Mouse (Mus musculus) MEL (cell line): ENCODE measurements around the gene Ctsh. TPM values are rescaled to one million over a fixed set of nuclear protein-coding genes. Genes with fewer than 3 reads are reported as not detected.

ENCODE experiments used
- DNase-seq: peaks from one replicate; pipeline ENCODE4 v3.0.0; 2011; ENCODE audit warnings: low read depth, low spot score
- H3K27ac ChIP-seq: 2 replicates; pipeline ENCODE4 v1.5.1; 2012; ENCODE audit warnings: low read depth, mild to moderate bottlenecking, control low read depth, low read length, moderate library complexity; ENCODE audit not compliant: control insufficient read depth
- H3K27me3 ChIP-seq, 2 experiments: fragments of 150-350 bp in 1 of 2; sonication (generic) in 1 of 2; 2 replicates each; pipeline ENCODE4 v1.6.1; 2012; ENCODE audit warnings: low read length in 2 of 2, mild to moderate bottlenecking in 2 of 2, improper control_type of control experiment in 1 of 2, moderate library complexity in 1 of 2; ENCODE audit not compliant: insufficient read depth in 2 of 2, control insufficient read depth in 1 of 2
- H3K36me3 ChIP-seq, 2 experiments: 2 replicates each; pipeline ENCODE4 v1.6.1; 2012 to 2014; ENCODE audit warnings: low read length in 2 of 2, improper control_type of control experiment in 1 of 2, inconsistent platforms in 1 of 2, mild to moderate bottlenecking in 1 of 2; ENCODE audit not compliant: insufficient read depth in 2 of 2, control insufficient read depth in 1 of 2
- H3K4me1 ChIP-seq, 2 experiments: fragments of 150-350 bp in 1 of 2; sonication (generic) in 1 of 2; 2 replicates each; pipeline ENCODE4 v1.6.1; 2012; ENCODE audit warnings: low read length in 2 of 2, improper control_type of control experiment in 1 of 2, mild to moderate bottlenecking in 1 of 2; ENCODE audit not compliant: insufficient read depth in 2 of 2, control insufficient read depth in 1 of 2
- H3K4me3 ChIP-seq, 2 experiments: fragments of 150-350 bp in 1 of 2; sonication (generic) in 1 of 2; 2 replicates each; pipeline ENCODE4 v1.5.1; 2012; ENCODE audit warnings: low read depth in 2 of 2, low read length in 2 of 2, mild to moderate bottlenecking in 2 of 2, moderate library complexity in 2 of 2, control low read depth in 1 of 2, improper control_type of control experiment in 1 of 2; ENCODE audit not compliant: control insufficient read depth in 1 of 2, insufficient read depth in 1 of 2
- H3K79me2 ChIP-seq: 2 replicates; pipeline ENCODE4 v1.6.1; 2012; ENCODE audit warnings: mild to moderate bottlenecking, low read length, moderate library complexity; ENCODE audit not compliant: control insufficient read depth, poor library complexity, insufficient read depth
- H3K9ac ChIP-seq: 2 replicates; pipeline ENCODE4 v1.6.1; 2012; ENCODE audit warnings: low read depth, mild to moderate bottlenecking, control low read depth, low read length, moderate library complexity; ENCODE audit not compliant: control insufficient read depth, poor library complexity, severe bottlenecking
- H3K9me3 ChIP-seq: fragments of 150-350 bp; sonication (generic); replicated peaks from 2 replicates; pipeline ENCODE4 v1.6.1; 2012; ENCODE audit warnings: mild to moderate bottlenecking, low read length, improper control_type of control experiment, moderate library complexity; ENCODE audit not compliant: insufficient read depth
- BHLHE40 ChIP-seq: IDR thresholded peaks from 2 replicates; pipeline ENCODE4 v1.6.1; 2012; ENCODE audit warnings: low read depth, mild to moderate bottlenecking, inconsistent platforms, low read length, improper control_type of control experiment, borderline replicate concordance
- CHD1 ChIP-seq: IDR thresholded peaks from 2 replicates; pipeline ENCODE4 v1.6.1; 2012; ENCODE audit warnings: low read depth, mild to moderate bottlenecking, inconsistent platforms, low read length, improper control_type of control experiment
- ETS1 ChIP-seq: IDR thresholded peaks from 2 replicates; pipeline ENCODE4 v1.6.1; 2012; ENCODE audit warnings: low read depth, mild to moderate bottlenecking, inconsistent platforms, low read length, improper control_type of control experiment, moderate library complexity
- GATA1 ChIP-seq: IDR thresholded peaks from 2 replicates; pipeline ENCODE4 v1.6.1; 2011; ENCODE audit warnings: low read depth, low read length, improper control_type of control experiment
- JUND ChIP-seq: IDR thresholded peaks from 2 replicates; pipeline ENCODE4 v1.6.1; 2011; ENCODE audit warnings: low read depth, mild to moderate bottlenecking, improper control_type of control experiment, low read length
- MEF2A ChIP-seq: IDR thresholded peaks from 2 replicates; pipeline ENCODE4 v1.6.1; 2014; ENCODE audit warnings: low read depth, mild to moderate bottlenecking, inconsistent platforms, low read length, improper control_type of control experiment; ENCODE audit not compliant: poor library complexity, insufficient replicate concordance, severe bottlenecking; ENCODE audit errors: extremely low read depth
- MYC ChIP-seq: IDR thresholded peaks from 2 replicates; pipeline ENCODE4 v1.6.1; 2011; ENCODE audit warnings: low read depth, mild to moderate bottlenecking, low read length, improper control_type of control experiment, moderate library complexity
- POLR2AphosphoS2 ChIP-seq: IDR thresholded peaks from 2 replicates; pipeline ENCODE4 v1.6.1; 2011; ENCODE audit warnings: low read length, improper control_type of control experiment
- RAD21 ChIP-seq: IDR thresholded peaks from 2 replicates; pipeline ENCODE4 v1.6.1; 2011; ENCODE audit warnings: mild to moderate bottlenecking, low read depth, low read length, improper control_type of control experiment
- SIN3A ChIP-seq: IDR thresholded peaks from 2 replicates; pipeline ENCODE4 v1.6.1; 2012; ENCODE audit warnings: low read length, improper control_type of control experiment, inconsistent platforms
- SMC3 ChIP-seq: IDR thresholded peaks from 2 replicates; pipeline ENCODE4 v1.6.1; 2011; ENCODE audit warnings: low read depth, low read length, improper control_type of control experiment
- TAL1 ChIP-seq: IDR thresholded peaks from 2 replicates; pipeline ENCODE4 v1.6.1; 2012; ENCODE audit warnings: mild to moderate bottlenecking, inconsistent platforms, low read length, moderate library complexity, mixed read lengths
- TBP ChIP-seq: IDR thresholded peaks from 2 replicates; pipeline ENCODE4 v1.8.0; 2011; ENCODE audit warnings: low read depth, low read length, improper control_type of control experiment
- TCF12 ChIP-seq: IDR thresholded peaks from 2 replicates; pipeline ENCODE4 v1.6.1; 2014; ENCODE audit warnings: low read depth, mild to moderate bottlenecking, inconsistent platforms, low read length, improper control_type of control experiment, moderate library complexity
- UBTF ChIP-seq: IDR thresholded peaks from 2 replicates; pipeline ENCODE4 v1.6.1; 2012; ENCODE audit warnings: low read depth, mild to moderate bottlenecking, inconsistent platforms, low read length, improper control_type of control experiment, moderate library complexity, borderline replicate concordance; ENCODE audit not compliant: insufficient read depth
- USF2 ChIP-seq, 2 experiments: IDR thresholded peaks; 2 replicates each; pipeline ENCODE4 v1.6.1; 2011 to 2012; ENCODE audit warnings: improper control_type of control experiment in 2 of 2, low read length in 2 of 2, borderline replicate concordance in 1 of 2, inconsistent platforms in 1 of 2, low read depth in 1 of 2, mild to moderate bottlenecking in 1 of 2; ENCODE audit not compliant: insufficient read depth in 1 of 2
- ZC3H11A ChIP-seq: IDR thresholded peaks from 2 replicates; pipeline ENCODE4 v1.6.1; 2012; ENCODE audit warnings: low read depth, mild to moderate bottlenecking, inconsistent platforms, low read length, improper control_type of control experiment
- ZKSCAN1 ChIP-seq: IDR thresholded peaks from 2 replicates; pipeline ENCODE4 v1.6.1; 2012; ENCODE audit warnings: low read depth, mild to moderate bottlenecking, inconsistent platforms, low read length, improper control_type of control experiment, moderate library complexity
- ZMIZ1 ChIP-seq: IDR thresholded peaks from 2 replicates; pipeline ENCODE4 v1.6.1; 2012; ENCODE audit warnings: low read depth, mild to moderate bottlenecking, inconsistent platforms, low read length, improper control_type of control experiment, moderate library complexity
- ZNF384 ChIP-seq: IDR thresholded peaks from 2 replicates; pipeline ENCODE4 v1.6.1; 2012; ENCODE audit warnings: low read depth, mild to moderate bottlenecking, inconsistent platforms, low read length, improper control_type of control experiment
- polyA plus RNA-seq, 2 experiments: library from polyadenylated mRNA; stranded (reverse) in 1 of 2; unstranded in 1 of 2; fragments of >175 nt in 1 of 2; fragments of >200 nt in 1 of 2; gene quantifications; 2 replicates each; pipeline versions ENCODE4 v1.2.1 to v1.2.4; 2012; ENCODE audit warnings: low replicate concordance in 2 of 2, low read depth in 1 of 2; ENCODE audit not compliant: insufficient read length in 2 of 2, insufficient read depth in 1 of 2, missing spikeins in 1 of 2
- total RNA-seq: library from RNA; depleted of rRNA; stranded (reverse); fragments of 300-350 nt; gene quantifications from 2 replicates; pipeline ENCODE4 v1.2.3, GENCODE M21; 2012; rRNA removed

Ctsh gene
- total RNA-seq (not detected in 2 replicates), polyA plus RNA-seq (not detected)

- TF ChIP-seq ETS1 (no peak), ZMIZ1 (no peak), TCF12 (no peak)
- TF ChIP-seq, all 39 proteins: peak for 0
- H3K9me3 ChIP-seq, result no peaks in the 10 kb centered on the region
- H3K4me1 ChIP-seq, result no peaks in the 10 kb centered on the region
- H3K36me3 ChIP-seq, result no peaks in the 10 kb centered on the region
- H3K4me3 ChIP-seq, result no peak within 1 kb of the TSS
- H3K9ac ChIP-seq, result no peak within 1 kb of the TSS
- DNase-seq, result no peak
- H3K27me3 ChIP-seq, result no peaks in the 10 kb centered on the region
- no peak within 1 kb of the TSS for H3K27ac ChIP-seq
- H3K79me2 ChIP-seq, result no peaks in the 10 kb centered on the region
Measured at GRCm38 (mm10) chr9:90053852-90054251, at the start of gene Ctsh. Gene Ctsh (plus strand): TSS chr9:90054152.

- no peaks in the 10 kb centered on the region for H3K9me3 ChIP-seq
Measured at GRCm38 (mm10) chr9:90006432-90006831, 47.5 kb upstream of the Ctsh start.

GRCm38 (mm10) chr9:90007094-90007493 is 46.9 kb upstream of the Ctsh start:
- H3K79me2 ChIP-seq, result no peaks in the 10 kb centered on the region
- no peak overlapping the region for H3K27ac ChIP-seq
- TF ChIP-seq BHLHE40 (no peak), SMC3 (no peak), TBP (no peak), ZKSCAN1 (no peak), MYC (no peak), ZC3H11A (no peak), RAD21 (no peak), UBTF (no peak), USF2 (IDR thresholded peaks at IDR 0.05; ENCODE audit: borderline replicate concordance in 1 of 2, insufficient read depth in 1 of 2, low read depth in 1 of 2, low read length in 2 of 2) (no peak), ZNF384 (no peak), MEF2A (no peak), JUND (no peak), CHD1 (no peak), POLR2AphosphoS2 (no peak), GATA1 (no peak), SIN3A (no peak)
- DNase-seq, result no peak
- no peak overlapping the region for H3K4me3 ChIP-seq
- H3K9me3 ChIP-seq, result no peaks in the 10 kb centered on the region
- H3K36me3 ChIP-seq, result no peaks in the 10 kb centered on the region
- H3K4me1 ChIP-seq, result no peaks in the 10 kb centered on the region
- H3K9ac ChIP-seq, result no peak overlapping the region
- no peaks in the 10 kb centered on the region for H3K27me3 ChIP-seq

More at GRCm38 (mm10) chr9:90006432-90006831, 47.5 kb upstream of the Ctsh start:
- H3K27ac ChIP-seq, result no peak overlapping the region
- H3K4me3 ChIP-seq, result no peak overlapping the region
- H3K79me2 ChIP-seq, result no peaks in the 10 kb centered on the region
- no peaks in the 10 kb centered on the region for H3K36me3 ChIP-seq
- no peak overlapping the region for H3K9ac ChIP-seq
- TF ChIP-seq USF2 (IDR thresholded peaks at IDR 0.05; ENCODE audit: borderline replicate concordance in 1 of 2, insufficient read depth in 1 of 2, low read depth in 1 of 2, low read length in 2 of 2) (no peak), TAL1 (no peak), SIN3A (no peak), POLR2AphosphoS2 (no peak)
- TF ChIP-seq, all 39 proteins: peak for 0
- Histone ChIP-seq H3K4me1 (no peaks in the 10 kb centered on the region), H3K27me3 (no peaks in the 10 kb centered on the region)
- no peak for DNase-seq
